Mouse (Mus musculus) hindbrain, embryonic 11.5 days (tissue): ENCODE results near the gene Lypd6b. TPM values are rescaled to one million over a fixed set of nuclear protein-coding genes. Genes with fewer than 3 reads are reported as not detected.

ENCODE experiments used
- ATAC-seq: fragments of 200-750 bp; cut with Nextera tagmentation; 2 replicates; pipeline ENCODE4 v1.8.0; 2017; ENCODE audit warnings: mild to moderate bottlenecking, moderate TSS enrichment, moderate library complexity; ENCODE audit not compliant: low FRiP score
- DNase-seq: peaks from one replicate; pipeline ENCODE4 v3.0.0-alpha.2; 2015; ENCODE audit warnings: low spot score
- H3K27ac ChIP-seq: fragments of 300-500 bp; sonication (generic); 2 replicates; pipeline ENCODE4 v1.5.1; 2014; ENCODE audit warnings: mild to moderate bottlenecking, low read depth, low read length
- H3K27me3 ChIP-seq: fragments of 300-500 bp; sonication (generic); 2 replicates; pipeline ENCODE4 v1.6.1; 2014; ENCODE audit warnings: mild to moderate bottlenecking, low read length, moderate library complexity, mixed read lengths; ENCODE audit not compliant: control insufficient read depth, insufficient read depth
- H3K36me3 ChIP-seq: fragments of 300-500 bp; sonication (generic); 2 replicates; pipeline ENCODE4 v1.6.1; 2014; ENCODE audit warnings: mild to moderate bottlenecking, low read length, moderate library complexity, mixed read lengths; ENCODE audit not compliant: control insufficient read depth, insufficient read depth
- H3K4me1 ChIP-seq: fragments of 300-500 bp; sonication (generic); replicated peaks from 2 replicates; pipeline ENCODE4 v1.6.1; 2014; ENCODE audit warnings: low read length, mixed read lengths; ENCODE audit not compliant: control insufficient read depth, insufficient read depth
- H3K4me2 ChIP-seq: fragments of 300-500 bp; sonication (generic); replicated peaks from 2 replicates; pipeline ENCODE4 v1.6.1; 2014; ENCODE audit warnings: mild to moderate bottlenecking, low read depth, low read length
- H3K4me3 ChIP-seq: fragments of 300-500 bp; sonication (generic); 2 replicates; pipeline ENCODE4 v1.5.1; 2014; ENCODE audit warnings: low read depth, low read length
- H3K9ac ChIP-seq: fragments of 300-500 bp; sonication (generic); 2 replicates; pipeline ENCODE4 v1.6.1; 2014; ENCODE audit warnings: low read depth, low read length
- H3K9me3 ChIP-seq: fragments of 300-500 bp; sonication (generic); 2 replicates; pipeline ENCODE4 v1.6.1; 2016; ENCODE audit warnings: low read length; ENCODE audit not compliant: control insufficient read depth
- WGBS: fragments of 180-500 bp; shearing (Covaris S2); extraction: QIAGEN DNeasy Blood & Tissue Kit; methylation state at CpG from one replicate; pipeline ENCODE4 v1.1.7; 2014; 5-methylcytosine and 5-hydroxymethylcytosine counted together
- polyA plus RNA-seq: library from polyadenylated mRNA; unstranded; fragments of >200 nt; fragmentation: Nextera tagmentation; extraction: Ambion mirVana; gene quantifications from 2 replicates; pipeline ENCODE4 v1.2.1, GENCODE M21; 2014

Gene Lypd6b
- polyA plus RNA-seq, 1 experiment from 2014 or later: 2.1 TPM

DNA sequence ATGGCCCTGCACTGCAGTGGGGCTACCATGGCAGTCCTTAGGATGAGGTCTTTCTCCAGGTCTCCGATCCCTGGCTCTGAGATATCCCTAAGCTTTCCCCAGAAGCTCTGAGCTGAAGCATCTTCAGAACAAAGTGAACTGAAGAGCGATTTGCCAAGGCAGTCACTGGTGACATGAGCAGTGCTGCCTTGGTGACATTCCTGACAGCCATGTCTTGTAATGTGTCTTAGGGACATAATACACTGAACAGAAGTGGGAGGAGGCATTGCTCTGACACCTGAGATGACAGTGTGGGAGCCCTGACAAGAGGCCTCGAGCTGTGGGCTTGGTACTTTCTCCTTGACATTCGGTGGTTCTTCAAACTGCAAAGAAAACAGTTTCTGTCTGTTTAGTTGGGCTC lies 11.1 kb upstream of the Lypd6b start:
- Histone ChIP-seq H3K4me3 (no peak overlapping the region), H3K36me3 (no peaks in the 10 kb centered on the region), H3K27me3 (no peaks in the 10 kb centered on the region), H3K4me2 (no peak overlapping the region), H3K4me1 (no peaks in the 10 kb centered on the region), H3K27ac (no peak overlapping the region), H3K9me3 (no peaks in the 10 kb centered on the region), H3K9ac (no peak overlapping the region)
- DNase-seq: no peak
- no peak for ATAC-seq
- WGBS: 86% methylated on average over 4 of the region's 4 CpGs

DNA sequence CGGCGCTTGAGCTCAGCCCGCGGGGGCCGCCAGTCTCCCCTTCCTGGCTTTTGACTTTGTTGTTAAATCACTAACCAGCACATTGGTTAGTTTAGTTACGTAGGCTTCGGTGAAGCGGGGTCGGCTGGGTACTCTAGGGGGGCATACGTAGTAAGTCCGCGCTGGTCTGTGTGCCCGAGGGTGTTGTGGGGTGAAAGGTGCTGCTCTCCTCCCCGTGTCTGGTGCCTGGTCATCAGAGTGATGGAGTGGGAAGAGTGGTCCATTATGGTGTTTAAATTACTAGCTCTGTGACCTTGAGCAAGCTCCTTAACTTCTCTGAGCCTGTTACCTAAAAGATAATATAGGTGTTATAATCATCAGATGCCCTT lies 547 bp downstream of the Lypd6b start:
- peak overlapping the region; percentile 55 for H3K9ac ChIP-seq
- H3K36me3 ChIP-seq: no peaks in the 10 kb centered on the region
- H3K4me2 ChIP-seq: peak overlapping the region; percentile 100
- no peak overlapping the region for H3K27ac ChIP-seq
- DNase-seq (no peak), ATAC-seq (peak; percentile 72)
- no peaks in the 10 kb centered on the region for H3K9me3 ChIP-seq
- peaks cover 5% of the 10 kb centered on the region; the same call in 1 of the 2 replicates for H3K4me1 ChIP-seq
- H3K4me3 ChIP-seq: peak overlapping the region; percentile 62
- 0% methylated on average over 12 of the region's 14 CpGs for WGBS
- H3K27me3 ChIP-seq: peaks cover 18% of the 10 kb centered on the region

DNA sequence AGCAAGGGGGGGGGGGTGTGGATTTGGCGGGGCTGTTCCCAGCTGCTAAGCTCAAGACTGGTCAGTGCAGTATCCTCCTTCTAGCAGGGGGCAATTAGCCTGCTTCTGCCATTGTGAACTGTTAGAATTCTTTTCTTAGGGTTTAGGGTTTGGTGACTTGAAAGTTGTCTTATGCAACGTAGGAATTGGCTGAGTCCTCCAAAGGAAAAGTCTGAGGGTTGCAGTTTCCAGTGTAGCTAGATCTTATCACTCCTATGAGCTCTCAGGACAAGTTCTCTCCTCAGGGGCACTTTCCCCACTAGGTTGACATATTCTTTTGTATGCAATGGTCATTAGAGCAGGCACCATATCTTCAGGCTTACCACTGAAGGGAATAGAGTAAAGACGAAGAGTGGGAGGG lies 1.2 kb downstream of the Lypd6b start:
- ATAC-seq (no peak), DNase-seq (no peak)
- H3K9me3 ChIP-seq: no peaks in the 10 kb centered on the region
- no peak overlapping the region for H3K27ac ChIP-seq
- peaks cover 5% of the 10 kb centered on the region; the same call in 1 of the 2 replicates for H3K4me1 ChIP-seq
- H3K4me3 ChIP-seq: no peak overlapping the region
- 21% methylated on average over 3 of the region's 3 CpGs for WGBS
- H3K9ac ChIP-seq: no peak overlapping the region
- H3K4me2 ChIP-seq: no peak overlapping the region
- peaks cover 18% of the 10 kb centered on the region for H3K27me3 ChIP-seq
- H3K36me3 ChIP-seq: no peaks in the 10 kb centered on the region

DNA sequence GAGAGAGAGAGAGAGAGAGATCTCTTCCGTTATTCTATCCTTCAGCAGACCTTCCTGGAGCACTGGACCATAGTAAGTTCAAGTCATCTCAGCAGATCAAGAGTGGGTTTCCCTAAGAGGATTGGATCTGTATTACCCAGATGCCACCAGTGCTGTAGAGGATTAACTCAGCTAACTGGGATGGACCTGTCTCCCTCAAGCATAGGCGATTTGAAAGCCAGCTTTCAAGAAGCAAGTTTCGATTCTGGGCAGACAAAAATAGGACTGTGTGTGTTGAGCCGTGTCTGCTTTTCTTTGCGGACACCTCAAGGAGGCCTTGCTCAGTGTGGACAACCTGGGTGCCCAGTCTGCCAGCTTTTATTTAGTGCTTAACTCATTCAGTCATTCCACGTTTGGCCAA lies 1.6 kb downstream of the Lypd6b start:
- H3K9ac ChIP-seq: no peak overlapping the region
- H3K36me3 ChIP-seq: no peaks in the 10 kb centered on the region
- H3K27ac ChIP-seq: no peak overlapping the region
- peaks cover 5% of the 10 kb centered on the region; the same call in 1 of the 2 replicates for H3K4me1 ChIP-seq
- no peak overlapping the region for H3K4me2 ChIP-seq
- no peaks in the 10 kb centered on the region for H3K9me3 ChIP-seq
- H3K4me3 ChIP-seq: no peak overlapping the region
- DNase-seq (no peak), ATAC-seq (no peak)
- H3K27me3 ChIP-seq: peaks cover 18% of the 10 kb centered on the region
- WGBS: 80% methylated on average over 6 of the region's 6 CpGs

DNA sequence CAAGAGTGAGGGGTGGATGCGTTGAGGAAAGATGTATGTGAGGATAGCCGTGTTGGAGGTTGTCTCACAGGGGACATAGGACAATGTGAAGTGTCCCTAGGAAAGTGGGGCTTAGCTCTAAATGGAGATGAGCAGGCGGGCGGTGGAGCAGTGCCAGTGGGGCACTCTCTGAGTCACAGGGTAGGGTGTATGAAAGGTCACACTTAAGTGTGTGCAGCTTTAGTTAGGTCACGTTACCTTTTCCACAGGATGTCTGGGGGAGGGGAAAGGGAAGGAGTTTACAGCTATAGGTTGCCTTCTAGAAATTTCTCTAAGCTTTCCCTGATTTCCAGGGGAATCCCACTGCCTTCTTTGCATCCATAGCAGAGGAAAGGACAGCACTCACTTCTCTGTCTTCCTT lies 2.0 kb downstream of the Lypd6b start:
- no peak for ATAC-seq

DNA sequence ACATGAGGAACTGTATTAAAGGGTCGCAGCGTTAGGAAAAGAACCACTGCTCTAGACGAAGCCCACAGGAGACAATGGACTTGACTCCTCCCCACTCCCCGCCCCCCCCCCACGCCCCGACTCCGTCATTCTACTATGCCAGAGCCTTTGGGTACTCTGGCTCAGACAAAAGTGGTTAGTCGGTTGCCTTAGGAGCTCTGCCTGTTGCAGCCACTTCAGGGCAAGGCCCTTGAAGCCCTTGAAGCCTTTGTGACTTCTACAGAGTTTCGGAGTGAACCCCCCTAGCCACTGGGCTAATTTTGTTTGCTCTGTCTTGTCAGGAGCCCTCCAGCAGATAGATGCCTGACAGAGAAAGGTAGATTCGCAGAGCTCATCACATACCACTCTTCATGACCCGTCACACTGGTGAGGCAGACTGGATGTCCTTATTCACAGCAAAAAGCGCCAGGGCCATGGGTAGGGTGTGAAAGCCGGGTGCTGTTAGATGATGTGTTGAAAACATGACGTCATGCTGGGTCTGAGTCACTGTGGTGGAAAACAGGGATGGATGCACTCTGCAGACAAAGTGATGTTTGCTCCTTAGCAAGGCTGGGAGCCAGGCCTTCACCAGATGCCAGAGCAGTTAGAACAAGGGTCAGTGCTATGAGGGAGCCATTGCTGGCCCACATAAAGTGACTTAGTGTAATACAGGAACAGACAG lies 10.1 kb downstream of the Lypd6b start:
- H3K4me2 ChIP-seq: no peak overlapping the region
- no peak for ATAC-seq
- no peak overlapping the region for H3K9ac ChIP-seq
- no peaks in the 10 kb centered on the region for H3K36me3 ChIP-seq
- H3K27ac ChIP-seq: no peak overlapping the region
- H3K9me3 ChIP-seq: no peaks in the 10 kb centered on the region
- H3K4me3 ChIP-seq: no peak overlapping the region
- WGBS: 59% methylated on average over 14 of the region's 14 CpGs
- no peak for DNase-seq
- H3K4me1 ChIP-seq: no peaks in the 10 kb centered on the region
- H3K27me3 ChIP-seq: no peaks in the 10 kb centered on the region

More for the DNA sequence above, 2.0 kb downstream of the Lypd6b start:
- Histone ChIP-seq H3K4me2 (no peak overlapping the region), H3K9ac (no peak overlapping the region), H3K27me3 (peaks cover 18% of the 10 kb centered on the region), H3K36me3 (no peaks in the 10 kb centered on the region), H3K9me3 (no peaks in the 10 kb centered on the region), H3K4me1 (peaks cover 5% of the 10 kb centered on the region; the same call in 1 of the 2 replicates), H3K4me3 (no peak overlapping the region), H3K27ac (no peak overlapping the region)
- 88% methylated on average over 5 of the region's 5 CpGs for WGBS
- no peak for DNase-seq

DNA sequence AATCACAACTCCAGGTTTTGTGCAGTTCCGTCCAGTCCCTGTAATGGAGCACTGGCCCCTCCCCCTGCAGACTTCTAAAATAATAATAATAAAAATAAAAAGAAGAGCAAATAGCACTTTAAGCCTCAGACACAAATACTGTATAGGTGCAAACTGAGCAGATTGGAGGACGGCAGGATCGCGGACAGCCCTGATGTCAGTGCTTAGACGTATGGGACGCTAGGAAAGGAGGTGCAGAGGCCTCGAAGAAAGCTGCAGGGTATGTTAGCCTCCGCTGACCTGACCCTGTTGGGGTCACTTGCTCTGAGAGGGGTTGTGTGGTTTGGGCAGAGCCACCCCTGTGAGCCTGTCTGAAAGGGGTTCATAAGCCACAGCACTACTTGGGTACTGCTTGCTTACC lies 17.0 kb downstream of the Lypd6b start:
- Histone ChIP-seq H3K27ac (no peak overlapping the region), H3K4me3 (no peak overlapping the region), H3K4me1 (no peaks in the 10 kb centered on the region), H3K36me3 (no peaks in the 10 kb centered on the region), H3K9ac (no peak overlapping the region), H3K9me3 (no peaks in the 10 kb centered on the region), H3K27me3 (no peaks in the 10 kb centered on the region), H3K4me2 (no peak overlapping the region)
- DNase-seq (no peak), ATAC-seq (no peak)
- 70% methylated on average over 8 of the region's 8 CpGs for WGBS

DNA sequence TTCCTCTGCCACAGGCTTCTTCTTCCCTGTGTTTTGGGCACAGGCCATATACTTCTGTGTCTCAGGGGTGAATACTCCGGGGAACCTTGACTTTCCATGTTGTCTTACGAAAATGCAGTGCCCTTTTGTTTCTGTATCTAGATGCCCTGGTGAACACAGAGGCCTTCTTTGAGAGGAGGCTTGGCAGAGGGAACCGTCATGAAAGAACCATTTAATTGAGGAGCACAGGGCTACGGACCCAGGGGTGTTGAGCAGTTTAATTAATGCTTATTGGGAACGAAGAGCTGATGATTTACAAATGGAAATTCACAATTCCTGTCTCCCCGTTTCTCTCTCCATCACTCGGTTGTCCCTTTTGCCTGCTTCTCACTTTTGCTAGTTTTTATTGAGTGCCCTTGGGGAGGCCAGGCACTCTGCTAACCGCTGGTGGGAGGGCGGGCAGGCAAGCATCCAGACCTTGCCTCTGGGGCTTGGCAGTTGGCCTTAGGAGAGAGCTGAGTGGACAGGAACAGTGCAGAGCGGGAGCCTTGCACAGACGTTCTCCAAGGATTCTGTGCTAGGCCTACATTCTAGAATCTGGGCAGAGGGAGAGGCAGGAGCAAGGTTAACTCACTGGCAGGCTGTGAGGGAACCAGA lies 18.4 kb downstream of the Lypd6b start:
- Histone ChIP-seq H3K36me3 (no peaks in the 10 kb centered on the region), H3K27me3 (no peaks in the 10 kb centered on the region), H3K9me3 (no peaks in the 10 kb centered on the region), H3K9ac (no peak overlapping the region), H3K4me1 (no peaks in the 10 kb centered on the region), H3K4me2 (no peak overlapping the region), H3K27ac (no peak overlapping the region), H3K4me3 (no peak overlapping the region)
- WGBS: 81% methylated on average over 11 of the region's 11 CpGs
- DNase-seq (no peak), ATAC-seq (no peak)

DNA sequence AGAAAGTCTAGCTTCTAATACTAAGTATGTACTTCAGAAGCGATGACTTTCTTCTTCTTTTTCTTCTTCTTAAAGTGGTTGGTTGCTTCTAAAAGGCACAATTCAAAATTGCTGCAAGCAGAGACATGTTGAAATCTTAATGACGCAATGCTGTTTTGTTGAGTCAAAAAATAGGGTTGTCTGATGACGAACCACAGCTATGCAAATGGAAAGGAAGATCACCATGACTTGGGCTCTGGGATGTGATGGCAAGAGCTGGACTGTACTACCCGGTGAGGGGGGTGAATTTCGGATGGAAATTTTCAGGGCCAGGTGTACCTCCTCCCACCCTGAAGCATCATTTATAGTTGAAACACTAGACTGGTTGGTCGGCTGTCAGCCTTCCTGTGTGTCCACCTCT lies 22.0 kb downstream of the Lypd6b start:
- H3K36me3 ChIP-seq: no peaks in the 10 kb centered on the region
- no peaks in the 10 kb centered on the region for H3K27me3 ChIP-seq
- no peak overlapping the region for H3K4me2 ChIP-seq
- H3K9me3 ChIP-seq: no peaks in the 10 kb centered on the region
- H3K4me1 ChIP-seq: no peaks in the 10 kb centered on the region
- no peak overlapping the region for H3K27ac ChIP-seq
- no peak overlapping the region for H3K9ac ChIP-seq
- 88% methylated on average over 6 of the region's 6 CpGs for WGBS
- DNase-seq (no peak), ATAC-seq (no peak)
- no peak overlapping the region for H3K4me3 ChIP-seq
